Mouse (Mus musculus) retina, postnatal 1 day (tissue): ENCODE measurements at regions not wholly inside any gene's neighbourhood (a gene's known extent, or its start where the extent isn't known, plus 50 kb on each side); places are given as distances from the start of the nearest gene placed in this dataset.
"Not testable (repeated sequence)": the region's sequence is repeated elsewhere in the genome, so short reads cannot be mapped to it uniquely, and the experiment has no call there.

Source experiments
- DNase-seq: peaks from one replicate; pipeline ENCODE4 v3.0.0-alpha.2; 2012

GRCm38 (mm10) chr17:13492649-13493277 is 138.4 kb downstream of the Tcp10c start:
- DNase-seq: peak; percentile 39

- DNase-seq: not testable (repeated sequence)
Observed at GRCm38 (mm10) chr17:13493866-13494265, 139.5 kb downstream of the Tcp10c start.

GRCm38 (mm10) chr17:13494475-13494874 is 140.1 kb downstream of the Tcp10c start:
- DNase-seq: not testable (repeated sequence)

GRCm38 (mm10) chr17:13504365-13504764 is 150.0 kb downstream of the Tcp10c start:
- DNase-seq: not testable (repeated sequence)

GRCm38 (mm10) chr17:13504827-13505268 is 150.5 kb downstream of the Tcp10c start:
- peak; percentile 72 for DNase-seq

GRCm38 (mm10) chr17:13507397-13508063 is 153.2 kb downstream of the Tcp10c start:
- DNase-seq: not testable (repeated sequence)

GRCm38 (mm10) chr17:13519409-13520201 is 165.2 kb downstream of the Tcp10c start:
- not testable (repeated sequence) for DNase-seq

- not testable (repeated sequence) for DNase-seq
Observed at GRCm38 (mm10) chr17:13532579-13532978, 178.2 kb downstream of the Tcp10c start.

- peak; percentile 6 for DNase-seq
Observed at GRCm38 (mm10) chr17:13540446-13541241, 186.3 kb downstream of the Tcp10c start.

- peak; percentile 12 for DNase-seq
Observed at GRCm38 (mm10) chr17:13541249-13541648, 186.9 kb downstream of the Tcp10c start.

GRCm38 (mm10) chr17:13542261-13542660 is 187.9 kb downstream of the Tcp10c start:
- peak; percentile 37 for DNase-seq

- peak; percentile 9 for DNase-seq
Observed at GRCm38 (mm10) chr17:13542856-13543255, 188.5 kb downstream of the Tcp10c start.

- DNase-seq: peak; percentile 17
Observed at GRCm38 (mm10) chr17:13544036-13544795, 189.8 kb downstream of the Tcp10c start.

GRCm38 (mm10) chr17:13546249-13546648 is 191.9 kb downstream of the Tcp10c start:
- DNase-seq: no peak

- DNase-seq: peak; percentile 6
Observed at GRCm38 (mm10) chr17:13546669-13547085, 192.3 kb downstream of the Tcp10c start.

- DNase-seq: peak; percentile 7
Observed at GRCm38 (mm10) chr17:13547657-13548360, 193.4 kb downstream of the Tcp10c start.

- DNase-seq: peak; percentile 9
Observed at GRCm38 (mm10) chr17:13549975-13550895, 195.9 kb downstream of the Tcp10c start.

- not testable (repeated sequence) for DNase-seq
Observed at GRCm38 (mm10) chr17:13550896-13551267, 196.5 kb downstream of the Tcp10c start.

- peak; percentile 45 for DNase-seq
Observed at GRCm38 (mm10) chr17:13551693-13552404, 197.5 kb downstream of the Tcp10c start.
